Mouse (Mus musculus): ENCODE data around the gene Nebl.

Nebl gene

DNA sequence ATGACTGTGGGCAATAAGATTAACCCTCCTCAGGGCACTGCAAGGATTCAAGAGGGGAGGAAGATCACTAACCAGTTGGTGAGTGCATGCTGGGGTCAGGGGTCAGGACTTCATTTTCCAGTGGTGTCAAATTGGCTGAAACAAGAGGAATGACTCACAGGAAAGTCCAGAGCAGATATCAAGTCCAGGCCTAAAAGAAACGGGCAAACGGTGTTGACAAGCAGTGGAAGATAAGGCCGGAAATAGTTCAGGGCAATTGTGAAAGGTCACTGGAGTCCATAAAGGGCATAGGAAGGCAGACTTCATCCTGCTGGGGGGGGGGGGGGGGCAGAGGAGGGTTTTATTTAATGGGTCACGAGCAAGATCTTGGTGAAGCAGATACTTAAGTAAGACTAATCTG is 207.5 kb downstream of the Nebl start:
- DNase-seq (ENCODE audit: low spot score in 2 of 2), result no peak

DNA sequence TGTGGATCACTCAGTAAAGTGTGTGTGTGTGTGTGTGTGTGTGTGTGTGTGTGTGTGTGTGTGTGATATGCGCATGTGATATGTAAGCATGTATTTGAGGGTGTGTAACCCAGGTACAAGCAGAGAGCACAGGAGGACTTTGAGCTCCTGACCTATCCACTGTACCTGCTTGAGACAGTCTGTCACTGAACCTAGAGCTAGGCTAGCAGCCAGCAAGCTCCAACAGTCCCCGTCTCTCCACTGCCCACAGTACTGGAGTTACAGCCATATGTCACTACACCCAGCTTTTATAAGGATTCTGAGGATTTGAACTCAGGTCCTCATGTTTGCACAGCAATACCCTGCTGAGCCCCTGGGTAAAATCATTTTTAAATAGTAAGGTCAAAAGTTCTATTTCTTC is 215.6 kb downstream of the Nebl start:
- no peak for DNase-seq (ENCODE audit: low spot score in 2 of 2)

DNA sequence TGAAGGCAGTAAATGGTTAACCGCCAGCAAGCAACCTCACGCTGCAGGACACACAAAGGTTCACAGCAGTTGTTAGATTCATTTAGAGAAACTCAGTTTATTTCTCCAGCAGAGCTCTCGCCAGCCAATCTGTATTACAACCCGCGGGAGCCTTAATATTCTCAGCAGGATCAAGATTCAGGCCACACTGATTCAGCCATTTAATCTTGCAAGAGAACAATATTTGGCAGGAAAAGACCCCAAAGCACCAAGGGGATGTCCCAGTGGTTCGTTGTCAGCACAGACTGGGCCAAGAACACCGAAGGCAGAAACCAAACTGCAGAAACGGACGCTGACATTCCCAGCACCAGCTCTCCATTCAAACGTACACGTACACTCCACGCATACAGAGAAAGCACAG is 216.5 kb downstream of the Nebl start:
- no peak for DNase-seq (ENCODE audit: low spot score in 2 of 2)

DNA sequence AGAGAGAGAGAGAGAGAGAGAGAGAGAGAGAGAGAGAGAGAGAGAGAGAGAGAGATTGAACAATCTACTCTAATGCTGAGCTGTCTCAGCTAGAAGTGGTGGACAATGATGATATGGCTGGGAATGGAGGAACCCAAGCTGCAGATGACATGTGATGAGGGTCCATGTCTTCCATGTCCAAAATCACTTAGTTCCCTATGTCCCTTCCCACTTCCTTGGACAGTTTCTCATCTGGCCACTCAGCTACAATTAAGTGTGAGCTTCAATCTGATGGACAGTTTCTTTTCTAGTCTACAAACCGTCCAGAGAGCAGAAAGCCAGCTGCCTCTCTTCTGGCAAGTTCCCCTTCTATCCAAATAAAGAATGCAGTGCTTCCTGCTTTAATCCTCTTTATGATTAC is 221.3 kb downstream of the Nebl start:
- DNase-seq (ENCODE audit: low spot score in 2 of 2), result no peak

DNA sequence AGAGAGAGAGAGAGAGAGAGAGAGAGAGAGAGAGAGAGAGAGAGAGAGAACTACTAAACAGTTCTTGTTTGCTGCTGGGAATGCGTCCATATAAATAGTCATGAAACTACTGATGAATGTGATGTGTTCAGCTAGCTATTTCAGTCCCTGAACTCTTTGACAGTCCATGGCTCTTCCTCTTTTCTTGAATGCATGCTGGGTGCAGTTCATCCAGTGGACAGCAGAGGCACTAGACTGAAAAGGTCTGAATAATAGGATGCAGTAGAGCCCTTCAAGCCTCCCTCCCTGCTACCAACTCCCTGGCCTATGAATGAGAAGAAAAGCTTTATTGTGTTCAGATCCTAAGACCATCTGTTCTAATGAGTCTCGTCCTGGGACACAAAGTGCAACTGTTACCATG is 223.9 kb downstream of the Nebl start:
- DNase-seq (ENCODE audit: low spot score in 2 of 2), result no peak

DNA sequence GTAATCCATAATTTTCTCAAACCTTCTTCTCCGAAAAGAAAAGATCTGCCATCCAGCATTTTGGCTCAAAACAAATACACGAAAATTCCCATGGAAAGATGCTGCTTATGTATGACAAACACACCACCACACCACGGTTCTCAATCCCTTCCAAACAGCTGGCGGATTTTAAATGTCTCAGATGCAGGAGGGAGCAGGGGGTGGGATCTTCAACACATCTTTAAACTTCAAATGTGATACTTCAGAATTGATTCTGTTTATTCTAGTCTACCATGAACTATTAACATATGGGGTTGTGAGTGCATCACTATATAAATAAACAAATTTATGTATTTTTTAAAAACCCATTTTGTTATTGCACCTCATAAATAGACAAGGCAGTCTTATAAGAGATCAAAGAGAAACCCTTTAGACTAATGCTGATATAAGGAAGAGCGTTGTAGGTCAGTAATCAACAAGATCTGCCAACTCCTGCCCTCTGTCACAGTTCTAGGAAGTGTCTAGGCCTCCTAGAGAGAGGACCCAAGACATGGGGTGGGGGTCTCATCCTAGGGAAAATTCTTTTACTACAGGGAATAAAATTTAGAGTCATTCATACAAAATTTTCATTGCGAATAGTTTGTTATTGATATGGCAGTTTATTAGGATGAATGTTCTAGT is 227.0 kb downstream of the Nebl start:
- DNase-seq (ENCODE audit: low spot score in 2 of 2), result no peak

DNA sequence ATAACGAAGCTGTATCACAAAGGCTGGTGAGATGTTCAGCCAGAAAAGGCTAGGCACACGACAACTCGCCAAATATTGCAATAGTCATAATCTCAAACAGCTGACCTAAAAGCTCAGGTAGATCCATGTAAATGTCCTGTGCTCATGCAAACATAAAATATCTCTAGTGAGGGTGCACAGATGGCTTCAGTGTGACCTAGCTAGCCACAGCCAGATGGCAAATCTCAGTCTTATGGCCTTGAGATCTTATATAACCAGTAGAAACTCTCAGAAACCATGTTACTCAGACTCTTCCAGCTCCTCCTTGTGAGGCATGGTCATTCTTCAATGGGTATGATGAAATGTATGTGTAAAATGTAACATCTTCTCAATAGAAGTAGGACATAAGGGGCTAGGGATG is 230.2 kb downstream of the Nebl start:
- DNase-seq (ENCODE audit: low spot score in 2 of 2), result no peak

DNA sequence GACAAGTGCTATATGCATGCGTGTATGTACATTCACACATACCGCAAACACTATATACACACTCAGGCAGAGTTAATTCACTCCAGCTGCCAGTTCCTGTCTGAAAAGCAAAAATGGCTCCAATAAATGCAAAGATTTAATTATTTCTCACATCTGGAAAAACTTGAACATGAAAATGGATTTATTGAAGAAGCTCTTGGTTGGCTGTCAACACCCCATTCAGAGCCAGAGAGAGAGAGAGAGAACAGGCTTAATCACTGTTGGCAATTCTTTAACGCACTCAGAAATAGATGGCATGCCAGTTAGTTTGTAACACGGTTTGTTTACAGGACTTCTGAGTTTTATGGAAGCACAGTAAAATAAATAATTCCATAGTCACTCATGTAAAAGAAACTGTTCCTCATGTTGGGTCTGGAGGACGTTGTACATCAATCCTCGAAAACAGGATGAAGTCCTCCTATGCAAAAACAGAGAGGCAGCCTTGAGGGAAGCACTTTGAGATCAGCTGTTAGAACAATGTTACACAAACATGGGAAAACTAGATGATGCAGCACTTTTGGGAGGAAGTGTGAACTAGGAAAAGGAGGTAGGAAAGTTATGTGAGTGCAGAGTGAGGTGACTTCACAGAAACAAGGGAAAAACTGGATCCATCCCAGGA is 265.6 kb downstream of the Nebl start:
- DNase-seq (ENCODE audit: low spot score in 2 of 2), result no peak

DNA sequence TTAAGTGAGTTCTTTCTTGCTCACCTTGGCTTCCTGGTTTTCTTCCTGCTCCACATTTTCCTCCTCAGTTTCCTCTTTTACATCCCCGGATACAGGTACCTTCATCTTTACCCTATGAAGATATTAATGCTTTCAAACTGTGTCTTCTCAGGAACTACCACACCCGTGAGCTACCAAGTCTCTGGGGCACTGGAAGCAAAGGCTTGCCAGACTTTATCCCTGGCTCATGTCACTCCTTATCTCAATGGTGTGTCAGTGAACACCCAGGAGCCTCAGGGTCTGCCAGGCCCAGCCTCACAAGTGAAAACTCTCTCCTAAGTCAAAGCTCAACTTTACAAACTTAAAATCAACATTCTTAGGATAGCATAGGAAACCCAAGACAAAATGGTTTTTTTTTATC is 270.8 kb downstream of the Nebl start:
- DNase-seq (ENCODE audit: low spot score in 2 of 2), result no peak

DNA sequence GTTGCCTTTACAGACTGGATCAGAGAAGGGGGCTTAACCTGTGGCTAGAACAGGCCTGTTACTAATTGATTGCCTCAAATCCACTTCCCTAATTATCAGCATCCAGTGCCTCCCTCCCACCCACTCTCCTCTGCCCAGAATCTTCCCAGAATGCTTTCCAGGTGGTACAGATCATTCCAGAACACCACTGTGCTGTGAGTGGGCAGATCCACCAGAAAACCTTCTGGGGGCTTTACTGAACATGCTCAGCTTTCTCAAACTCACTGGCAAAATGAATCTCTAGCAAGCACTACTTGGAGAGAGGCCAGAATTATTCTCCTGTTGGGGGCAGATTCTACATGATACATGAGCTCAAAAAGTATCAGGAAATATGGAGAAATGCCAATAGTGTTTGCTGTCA is 277.6 kb downstream of the Nebl start:
- DNase-seq (ENCODE audit: low spot score in 2 of 2), result no peak

DNA sequence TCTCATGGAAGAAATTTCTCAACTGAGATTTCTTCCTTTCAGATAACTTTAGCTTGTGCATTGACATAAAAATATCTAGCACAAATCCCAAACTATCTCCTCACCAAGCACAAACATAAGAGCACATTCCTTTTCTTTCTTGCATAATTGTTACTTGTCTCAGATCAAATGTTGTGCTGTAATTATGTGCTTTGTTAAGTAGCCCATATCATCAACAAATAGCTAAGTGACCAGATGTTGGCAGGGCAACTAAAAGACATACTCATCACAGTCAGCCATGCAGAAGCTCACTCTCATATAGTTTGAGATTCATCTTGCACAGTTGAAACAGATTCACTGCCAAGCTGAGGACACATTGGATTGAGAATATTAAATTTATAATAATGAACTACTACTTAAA is 282.9 kb downstream of the Nebl start:
- DNase-seq (ENCODE audit: low spot score in 2 of 2), result no peak

DNA sequence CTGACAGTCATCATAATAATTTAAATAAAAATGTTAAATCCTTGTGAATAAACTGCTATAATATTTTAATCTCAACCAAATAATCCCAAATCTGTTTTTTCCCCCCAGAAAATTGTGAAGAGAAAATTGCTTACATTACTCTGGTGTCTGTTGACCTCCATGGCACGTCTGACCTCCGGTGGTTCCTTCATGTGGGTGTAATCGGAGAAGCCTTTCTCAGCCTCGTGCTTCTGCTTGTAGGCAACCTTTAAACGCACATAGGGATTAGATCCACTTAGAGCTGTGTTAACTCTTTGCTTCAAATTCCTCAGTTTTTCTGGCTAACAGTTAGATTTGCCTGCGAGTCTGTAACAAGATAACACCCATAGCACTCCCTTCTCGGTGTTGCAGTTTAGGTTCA is 287.7 kb downstream of the Nebl start:
- DNase-seq (ENCODE audit: low spot score in 2 of 2), result no peak

DNA sequence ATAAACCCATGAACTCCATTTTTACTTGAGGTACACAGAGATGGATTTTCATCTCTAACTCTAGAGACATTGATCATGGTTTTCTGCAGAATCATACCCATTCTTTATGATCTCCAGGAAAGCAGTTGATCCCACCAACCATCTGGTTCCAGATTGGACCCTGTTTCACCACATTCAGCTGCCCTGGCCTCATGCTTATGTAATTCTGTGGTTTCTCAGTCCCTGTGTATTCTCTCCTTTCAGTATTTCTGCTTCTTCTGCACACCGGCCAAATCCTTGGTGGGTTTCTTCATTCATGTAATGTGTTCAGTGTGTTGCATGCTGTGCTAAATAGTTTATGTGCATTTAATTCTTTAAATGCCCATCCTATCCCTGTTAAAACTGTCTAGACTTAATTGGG is 292.9 kb downstream of the Nebl start:
- DNase-seq (ENCODE audit: low spot score in 2 of 2), result no peak

DNA sequence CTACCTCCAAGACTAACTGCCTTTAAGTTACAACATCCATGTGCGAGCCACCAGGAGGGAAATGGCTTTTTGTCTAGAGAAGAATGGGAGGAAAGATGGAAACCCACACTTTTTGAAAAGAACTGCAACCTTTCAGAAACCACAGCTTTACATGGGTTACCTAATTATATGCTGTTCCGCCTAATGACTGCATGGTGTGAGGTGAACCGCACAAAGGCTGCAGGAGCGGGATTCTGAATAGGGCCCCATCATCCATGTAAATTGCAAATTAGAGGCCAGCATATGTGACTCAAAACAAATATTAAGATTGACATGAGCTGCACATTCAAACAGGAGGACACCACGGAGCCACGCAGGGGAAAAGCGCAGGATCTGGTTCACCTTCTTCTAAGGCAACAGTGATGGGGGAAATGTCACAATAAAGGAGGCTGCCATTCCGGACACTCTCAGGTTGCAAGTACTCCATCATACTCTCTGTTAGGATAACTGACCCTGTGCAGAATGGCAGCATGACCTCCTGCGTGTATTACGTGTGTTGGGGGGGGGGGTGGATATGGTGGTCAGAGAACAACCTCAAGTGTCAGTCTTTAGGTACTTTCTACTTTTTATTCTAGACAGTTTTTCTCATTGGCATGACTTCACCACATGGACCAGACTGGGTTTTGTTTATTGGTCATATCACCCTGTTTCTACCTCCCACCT is 294.4 kb downstream of the Nebl start:
- no peak for DNase-seq (ENCODE audit: low spot score in 2 of 2)

DNA sequence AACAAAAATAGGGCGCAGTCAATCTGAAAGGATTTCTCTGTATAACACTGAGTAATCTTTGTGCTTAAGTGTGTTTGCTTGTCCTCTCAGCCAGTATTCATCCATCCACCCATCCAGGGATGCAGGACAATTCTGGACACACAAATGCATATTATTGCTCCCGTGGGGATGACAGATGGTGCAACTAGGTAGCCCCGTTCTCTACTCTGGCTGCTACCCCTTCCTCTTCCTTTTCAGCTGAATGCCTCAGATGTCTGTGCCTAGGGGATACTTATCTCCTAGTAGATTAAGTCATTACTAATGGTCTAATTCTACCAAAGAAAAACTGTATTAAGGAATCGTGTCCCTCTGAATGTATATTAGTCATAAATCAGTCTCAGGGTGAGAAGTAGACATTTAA is 296.0 kb downstream of the Nebl start:
- no peak for DNase-seq (ENCODE audit: low spot score in 2 of 2)

DNA sequence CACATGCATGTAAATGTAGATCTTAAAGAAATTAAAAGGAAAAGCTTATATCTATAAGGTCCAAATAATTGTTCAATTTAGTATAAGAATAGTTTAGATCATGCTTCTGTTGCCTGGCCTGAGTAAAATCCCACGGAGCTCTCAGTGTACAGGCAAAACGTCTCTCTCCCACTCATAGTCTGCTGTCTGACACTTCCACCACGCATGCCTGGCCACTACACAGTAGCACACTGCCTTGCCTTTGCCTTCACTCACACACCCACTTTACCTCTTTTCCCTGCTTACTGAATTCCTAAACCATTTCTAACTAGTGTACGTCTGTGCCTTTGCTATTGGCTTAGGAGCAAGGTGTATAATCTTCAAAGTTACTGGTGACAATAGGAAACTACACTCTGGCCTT is 302.2 kb downstream of the Nebl start:
- no peak for DNase-seq (ENCODE audit: low spot score in 2 of 2)

DNA sequence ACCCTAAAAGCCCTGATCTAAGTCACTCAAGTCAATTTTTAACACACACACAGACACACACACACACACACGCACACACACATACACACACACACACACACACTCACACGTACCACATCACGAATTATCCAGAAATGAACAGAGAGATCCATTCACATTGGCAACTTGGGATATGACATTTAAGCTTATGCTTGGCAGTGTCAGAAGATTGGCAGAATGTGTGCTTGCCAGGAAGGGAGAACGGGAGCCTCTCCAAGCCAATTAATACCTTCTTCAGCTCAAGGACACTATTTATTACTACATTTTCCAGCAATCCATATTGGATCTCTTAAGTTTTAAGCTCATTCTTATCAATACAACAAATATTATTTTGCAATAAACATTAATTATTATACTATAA is 303.1 kb downstream of the Nebl start:
- DNase-seq (ENCODE audit: low spot score in 2 of 2), result no peak

DNA sequence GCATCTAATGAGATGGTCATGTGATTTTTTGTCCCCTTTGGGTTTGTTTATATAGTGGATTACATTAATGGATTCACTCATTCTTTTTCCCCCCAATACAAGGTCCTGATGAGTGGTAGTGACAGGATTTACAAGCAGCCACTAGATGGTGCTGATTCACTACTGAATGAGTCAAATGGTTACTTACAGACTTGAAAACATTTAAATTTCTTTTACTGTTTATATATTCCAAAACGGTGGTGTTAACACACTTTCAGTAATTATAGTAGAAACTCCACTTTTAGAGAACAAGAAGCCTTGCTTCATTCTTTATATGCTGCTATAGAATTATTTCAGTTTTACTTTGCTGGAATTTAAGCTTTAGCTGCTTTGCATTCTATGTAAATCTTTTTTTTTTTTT is 308.3 kb downstream of the Nebl start:
- no peak for DNase-seq (ENCODE audit: low spot score in 2 of 2)

DNA sequence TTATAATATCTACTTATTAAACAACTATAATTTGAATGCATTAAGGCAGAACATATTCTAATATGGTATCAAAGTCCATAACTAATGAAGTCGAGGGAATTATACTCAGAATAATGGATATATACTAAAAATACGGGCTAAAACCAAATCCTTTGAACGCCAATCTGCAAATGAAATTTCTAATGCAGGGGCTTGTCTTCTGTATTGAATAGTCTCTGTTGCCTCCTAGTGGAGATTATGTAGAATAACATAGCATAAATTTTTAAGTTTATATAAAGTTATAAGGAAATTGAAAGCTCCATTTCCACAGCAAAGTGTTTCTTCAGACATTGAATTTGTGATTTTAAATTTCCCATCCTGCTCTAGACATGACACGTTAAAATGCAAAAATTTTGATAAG is 315.9 kb downstream of the Nebl start:
- no peak for DNase-seq (ENCODE audit: low spot score in 2 of 2)

DNA sequence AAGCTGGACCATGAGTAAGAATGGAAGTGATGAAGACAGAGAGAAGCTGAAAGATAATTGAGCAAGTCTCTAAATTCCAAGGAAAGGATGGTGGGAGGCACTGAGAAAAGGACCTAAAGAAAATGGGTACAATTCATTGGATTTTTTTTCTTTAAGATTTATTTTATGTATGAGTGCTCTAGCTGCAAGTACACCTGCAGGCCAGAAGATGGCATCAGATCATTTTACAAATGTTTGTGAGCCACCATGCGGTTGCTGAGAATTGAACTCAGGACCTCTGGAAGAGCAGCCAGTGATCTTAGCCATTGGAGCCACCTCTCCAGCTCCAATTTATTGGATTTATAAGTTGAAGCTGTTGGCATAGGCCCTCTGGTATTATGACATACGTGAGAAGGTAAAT is 316.9 kb downstream of the Nebl start:
- no peak for DNase-seq (ENCODE audit: low spot score in 2 of 2)

DNA sequence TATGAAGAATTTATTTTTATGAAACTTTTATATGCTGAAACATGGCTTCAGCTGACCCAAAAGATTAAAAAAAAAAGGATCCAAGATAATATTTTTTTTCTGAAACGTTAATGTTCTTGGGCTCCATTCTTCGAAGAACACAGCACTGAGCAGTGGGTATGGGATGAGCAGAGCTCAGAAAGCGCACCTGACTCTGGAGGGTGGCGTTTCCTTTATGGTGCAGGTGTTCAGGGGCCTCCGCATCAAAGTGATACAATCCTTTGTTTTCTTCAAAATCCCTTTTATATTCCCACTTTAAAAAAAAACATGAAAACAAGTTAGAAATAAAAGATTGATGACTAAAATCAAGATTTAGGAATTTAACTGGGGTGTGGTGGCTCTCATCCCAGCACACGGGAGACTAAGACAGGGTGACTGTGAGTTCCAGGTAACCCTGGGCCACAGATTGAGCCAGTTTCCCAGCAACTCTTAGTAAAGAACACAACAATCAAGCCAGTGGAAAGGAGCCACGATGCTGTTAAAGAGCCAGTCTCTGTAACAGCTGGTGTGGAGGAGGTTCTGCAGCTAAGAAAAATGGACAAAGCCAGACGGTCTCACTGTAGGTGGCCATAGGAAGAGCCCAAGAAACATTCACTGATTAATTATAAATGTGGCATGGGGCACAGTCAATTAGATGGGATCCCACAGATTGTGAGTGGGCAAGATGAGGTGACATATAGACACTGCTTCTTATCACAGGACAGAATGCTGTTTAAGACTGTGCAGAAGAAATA is 317.6 kb downstream of the Nebl start:
- no peak for DNase-seq (ENCODE audit: low spot score in 2 of 2)

DNA sequence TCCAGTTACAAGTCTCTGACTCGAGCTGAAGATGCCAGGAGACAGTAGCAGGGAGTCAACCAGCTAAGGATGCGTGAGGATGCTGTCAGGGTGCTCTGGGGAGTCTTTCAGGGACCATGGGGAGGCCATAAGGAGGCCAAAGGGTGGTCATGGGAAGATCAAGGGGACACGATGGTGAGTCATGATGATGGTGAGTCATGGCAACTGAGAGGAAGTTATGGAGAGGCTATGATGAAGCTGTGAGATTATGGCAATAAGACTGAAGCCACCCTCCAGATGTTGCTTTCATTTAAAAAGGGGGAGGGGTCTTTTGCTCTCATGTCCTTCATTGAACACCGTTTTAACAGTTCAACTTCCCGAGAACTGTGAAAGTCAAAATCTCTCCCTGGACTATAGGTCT is 322.0 kb downstream of the Nebl start:
- no peak for DNase-seq (ENCODE audit: low spot score in 2 of 2)
